Mouse (Mus musculus) kidney, postnatal 10 days (tissue): ENCODE results near the gene Ankrd31.
"Not testable (repeated sequence)": the region's sequence is repeated elsewhere in the genome, so short reads cannot be mapped to it uniquely, and the experiment has no call there.

ENCODE experiments used
- DNase-seq: peaks from one replicate; pipeline ENCODE4 v3.0.0; 2021; ENCODE audit warnings: mixed read lengths

The Ankrd31 gene

DNA sequence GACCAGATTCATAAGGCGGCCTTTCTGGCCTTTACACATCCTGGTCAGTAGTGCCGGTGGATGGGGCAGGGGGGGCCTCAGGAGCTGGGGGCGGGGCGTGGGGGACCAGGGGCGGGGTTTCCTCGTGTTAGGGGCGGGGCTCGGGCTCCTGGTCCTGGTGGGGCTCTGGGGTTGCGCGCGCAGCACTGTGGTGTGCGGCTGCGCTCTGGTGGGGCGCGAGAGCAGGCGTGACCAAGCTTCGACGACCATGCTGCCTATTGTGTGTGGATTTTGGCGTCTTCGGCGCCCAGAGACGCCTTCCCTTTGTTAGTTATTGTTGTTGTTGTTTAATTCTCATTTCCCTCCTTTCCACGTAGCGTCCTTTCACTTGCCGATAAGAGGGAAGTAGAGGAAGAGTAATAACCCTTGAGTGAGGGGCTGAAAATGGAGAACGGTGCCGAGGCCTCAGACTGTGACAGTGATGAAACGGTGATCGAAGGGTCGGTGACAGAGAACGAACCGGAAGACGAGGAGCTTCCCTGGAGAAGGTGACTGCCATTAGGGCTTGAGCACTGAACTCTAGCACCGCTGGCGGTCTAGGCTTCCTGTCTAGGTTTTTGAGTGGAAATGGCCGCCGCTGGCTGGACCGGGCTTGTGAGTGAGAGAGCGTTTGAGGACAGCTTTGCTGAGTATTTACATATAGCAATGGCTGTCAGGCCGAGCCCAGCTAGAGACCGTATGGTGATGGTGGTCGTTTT is at the start of gene Ankrd31:
Gene Ankrd31, plus strand, starts transcription at position 164 of the 737 bp plus-strand sequence.
- no peak for DNase-seq

DNA sequence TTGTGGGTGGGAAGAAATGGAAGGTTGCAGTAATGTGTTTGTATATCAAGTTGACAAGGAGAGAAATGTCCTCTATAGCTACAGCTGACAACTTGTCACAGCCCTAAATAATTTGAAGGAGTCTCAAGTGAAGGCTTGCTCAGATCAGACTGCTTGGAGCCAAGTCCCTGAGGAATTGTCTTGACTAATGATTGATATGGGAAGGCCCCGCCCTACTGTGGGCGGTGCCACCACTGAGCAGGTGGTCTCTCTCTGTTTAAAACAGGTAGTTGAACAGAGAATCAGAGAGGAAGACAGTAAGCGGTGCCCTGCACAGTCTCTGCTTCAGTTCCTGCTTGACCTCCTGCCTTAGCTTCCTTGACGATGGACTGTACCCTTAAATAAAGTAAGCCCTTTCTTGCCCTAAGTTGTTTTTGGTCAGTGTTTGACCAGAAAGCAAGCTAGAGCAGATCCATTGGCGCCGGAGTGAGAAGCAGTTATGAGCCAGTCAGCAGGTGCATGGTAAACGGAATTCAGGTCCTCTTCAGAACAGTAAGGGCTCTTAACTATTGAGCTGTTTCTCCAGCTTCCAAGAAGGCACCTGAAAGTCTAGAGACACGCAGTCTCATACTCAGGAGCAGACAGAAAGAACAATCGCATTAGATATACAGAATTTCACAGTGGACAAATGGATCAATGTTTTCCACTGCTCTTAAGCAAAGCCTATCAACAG is 45.3 kb upstream of the Ankrd31 start:
- no peak for DNase-seq

DNA sequence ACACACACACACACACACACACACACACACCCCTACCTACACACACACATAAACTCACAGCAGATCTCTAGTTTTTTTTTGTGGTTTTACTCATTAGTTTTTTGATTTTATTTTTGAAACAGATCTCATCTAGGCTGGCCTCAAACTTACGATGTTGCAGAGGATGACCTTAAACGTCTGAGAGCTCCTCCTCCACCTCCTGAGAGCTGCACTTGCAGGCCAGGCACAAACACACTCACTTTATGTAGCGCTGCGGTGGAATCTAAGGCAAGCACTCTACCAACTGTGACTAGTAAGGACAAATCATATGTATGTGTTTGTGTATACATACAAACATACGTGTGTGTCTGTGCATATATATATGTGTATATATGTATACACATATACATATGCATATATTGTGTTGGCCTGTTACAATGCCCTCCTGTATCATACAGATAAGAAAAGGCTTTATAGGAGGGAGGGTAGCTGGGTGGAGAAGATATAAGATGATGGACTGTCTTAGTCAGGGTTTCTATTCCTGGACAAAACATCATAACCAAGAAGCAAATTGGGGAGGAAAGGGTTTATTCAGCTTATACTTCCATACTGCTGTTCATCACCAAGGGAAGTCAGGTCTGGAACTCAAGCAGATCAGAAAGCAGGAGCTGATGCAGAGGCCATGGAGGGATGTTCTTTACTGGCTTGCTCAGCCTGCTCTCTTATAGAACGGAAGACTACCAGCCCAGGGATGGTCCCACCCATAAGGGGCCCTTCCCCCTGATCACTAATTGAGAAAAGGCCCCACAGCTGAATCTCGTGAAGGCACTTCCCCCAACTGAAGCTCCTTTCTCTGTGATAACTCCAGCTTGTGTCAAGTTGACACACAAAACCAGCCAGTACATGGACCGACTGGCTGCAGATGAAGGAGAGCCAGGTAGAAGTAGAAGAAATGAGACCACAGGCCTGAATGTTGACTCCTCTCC is 38.5 kb upstream of the Ankrd31 start:
- no peak for DNase-seq

DNA sequence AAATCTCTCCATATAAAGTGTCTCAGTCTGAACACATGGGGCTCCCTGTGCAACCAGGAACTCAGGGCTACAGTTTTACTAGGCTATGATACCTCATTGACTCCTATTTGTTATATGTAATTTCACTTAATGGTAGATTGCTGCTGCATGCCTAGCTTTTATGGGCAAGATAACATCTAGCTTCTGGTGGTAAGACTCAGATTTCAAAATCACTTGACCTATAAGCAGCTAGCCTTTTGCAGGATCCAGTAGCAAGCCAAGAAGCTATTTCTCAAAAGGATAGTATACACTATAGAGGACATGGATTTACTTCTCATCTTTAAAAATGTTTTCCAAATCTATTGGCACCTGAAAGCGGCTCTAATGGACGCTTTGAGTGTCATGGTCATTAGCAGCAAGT is 31.8 kb upstream of the Ankrd31 start:
- DNase-seq, result no peak

DNA sequence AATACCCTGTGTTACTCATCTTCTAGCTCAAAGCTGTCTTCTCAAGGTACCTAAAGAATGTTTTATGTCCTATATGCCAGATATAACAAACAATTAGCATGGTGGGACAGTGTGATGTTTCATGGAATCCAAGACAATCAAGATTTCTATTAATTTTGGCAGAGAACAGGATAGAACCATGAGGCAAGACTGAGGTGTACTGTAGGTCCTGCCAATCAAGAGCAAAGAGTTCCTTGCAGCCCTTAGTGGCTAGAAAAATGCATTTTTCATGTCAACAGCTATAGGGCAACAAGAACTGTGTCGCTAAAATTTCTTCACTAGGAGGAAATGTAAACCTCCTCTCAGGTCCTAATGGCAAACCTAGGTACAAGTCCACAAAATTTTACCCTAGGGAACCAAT is 30.3 kb upstream of the Ankrd31 start:
- DNase-seq, result no peak

DNA sequence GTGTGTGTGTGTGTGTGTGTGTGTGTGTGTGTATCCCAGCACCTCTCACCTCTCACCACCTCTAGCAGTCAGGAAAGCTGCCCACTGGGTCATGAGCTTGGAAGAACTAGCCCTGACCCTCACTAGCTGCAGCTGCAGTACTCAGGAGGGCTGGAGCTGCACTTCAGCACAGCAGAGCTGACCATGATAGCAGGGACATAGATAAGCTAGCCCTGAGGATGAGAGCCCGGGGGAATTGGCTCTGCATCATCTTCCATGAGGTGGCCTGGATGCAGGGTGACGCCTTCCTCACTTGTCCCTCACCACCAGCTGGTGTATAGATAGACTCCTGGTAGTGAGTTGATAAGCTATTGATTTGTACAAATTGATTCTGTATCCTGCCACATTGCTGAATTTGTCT is 28.1 kb upstream of the Ankrd31 start:
- no peak for DNase-seq

DNA sequence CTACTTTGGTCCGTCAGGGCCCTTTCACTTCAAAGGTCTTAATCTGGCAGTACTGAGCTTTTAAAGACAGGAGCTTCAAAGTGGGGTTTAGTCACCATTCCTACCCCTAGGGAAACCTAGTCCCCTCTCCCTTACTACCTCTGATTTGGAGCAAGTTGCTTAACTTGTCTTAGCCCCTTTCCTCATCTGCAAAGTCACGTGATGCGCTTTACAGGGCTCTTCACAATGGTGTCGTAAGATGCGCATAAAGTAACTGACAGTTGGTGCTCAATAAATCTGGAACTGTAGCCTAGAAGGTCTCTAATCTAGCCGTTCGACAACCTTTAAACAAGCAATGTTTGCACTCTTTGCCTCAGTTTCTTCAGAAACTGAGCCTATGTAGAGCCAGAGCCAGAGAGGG is 19.8 kb upstream of the Ankrd31 start:
- no peak for DNase-seq

DNA sequence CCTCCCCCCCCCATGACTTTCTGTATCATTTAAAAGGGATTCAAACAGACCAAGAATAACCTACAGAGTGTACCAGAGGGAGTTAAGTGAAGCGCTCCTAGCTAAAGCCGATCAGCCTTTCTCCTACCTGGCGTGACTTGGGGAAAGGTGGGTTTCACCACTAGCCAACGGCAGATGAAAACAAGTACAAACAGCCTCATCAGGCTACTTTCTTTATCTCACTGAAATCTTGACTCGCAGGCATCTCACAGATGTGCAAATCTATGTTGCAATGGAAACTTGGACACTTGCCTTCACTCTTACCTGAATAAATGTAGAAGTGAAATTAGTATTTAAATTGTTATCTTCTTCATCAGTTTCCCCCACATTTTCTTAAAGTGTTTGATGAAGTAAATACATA is 18.9 kb upstream of the Ankrd31 start:
- no peak for DNase-seq

DNA sequence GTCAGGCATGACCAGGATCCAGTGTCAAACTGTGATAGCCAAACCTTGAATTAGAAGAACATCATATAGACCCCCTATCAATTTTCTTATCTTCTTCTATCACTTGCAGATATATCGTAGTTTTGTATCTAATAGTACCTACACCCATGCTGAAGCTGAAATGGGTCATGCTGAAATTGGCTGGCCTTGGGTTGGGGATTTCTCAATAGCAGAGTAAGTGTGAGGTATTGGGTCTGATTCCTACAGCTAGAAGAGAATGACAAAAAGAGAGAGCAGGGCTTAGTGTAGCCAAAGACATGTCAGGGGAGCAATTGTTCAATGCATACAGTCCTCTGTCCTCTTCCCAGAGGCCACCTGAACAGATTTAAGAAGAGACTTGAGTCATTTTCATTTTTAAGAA is 18.0 kb upstream of the Ankrd31 start:
- DNase-seq, result no peak

DNA sequence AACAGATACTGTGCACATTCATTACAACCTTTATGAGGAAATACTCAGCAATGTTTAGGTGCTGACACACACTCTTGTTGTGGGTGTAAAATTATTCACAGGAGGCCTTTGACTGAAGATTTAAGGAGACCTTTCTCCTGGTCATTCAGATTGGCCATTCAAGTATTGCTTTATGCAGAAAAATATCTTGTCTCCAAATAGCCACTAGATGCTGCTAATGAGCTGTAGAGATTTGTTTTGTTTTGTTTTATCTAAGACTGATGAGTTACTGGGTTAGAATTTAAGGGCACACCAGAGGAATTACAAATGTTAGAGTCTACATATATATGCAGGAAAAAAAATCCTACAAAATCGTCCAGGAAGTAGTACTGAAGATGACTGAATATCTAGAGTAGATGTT is 12.9 kb upstream of the Ankrd31 start:
- DNase-seq, result no peak

DNA sequence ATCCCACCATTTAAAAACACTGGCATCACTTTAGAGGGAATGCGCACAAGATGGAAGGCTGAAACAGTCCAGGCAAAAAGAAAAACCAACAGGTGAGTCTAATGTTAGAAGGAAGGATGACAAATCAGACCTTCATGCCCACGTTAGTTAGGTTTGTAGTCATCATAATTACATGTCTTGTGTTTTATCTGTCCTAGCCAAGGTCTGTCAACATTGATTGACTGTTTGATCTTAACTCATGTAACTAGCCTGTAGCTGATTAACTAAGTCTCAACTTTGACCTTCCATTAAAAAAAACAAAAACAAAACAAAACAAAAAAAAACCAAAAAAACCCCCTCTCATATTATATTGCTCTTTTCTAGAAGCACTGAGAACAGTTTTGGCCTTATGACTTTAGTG is 7.9 kb upstream of the Ankrd31 start:
- no peak for DNase-seq

DNA sequence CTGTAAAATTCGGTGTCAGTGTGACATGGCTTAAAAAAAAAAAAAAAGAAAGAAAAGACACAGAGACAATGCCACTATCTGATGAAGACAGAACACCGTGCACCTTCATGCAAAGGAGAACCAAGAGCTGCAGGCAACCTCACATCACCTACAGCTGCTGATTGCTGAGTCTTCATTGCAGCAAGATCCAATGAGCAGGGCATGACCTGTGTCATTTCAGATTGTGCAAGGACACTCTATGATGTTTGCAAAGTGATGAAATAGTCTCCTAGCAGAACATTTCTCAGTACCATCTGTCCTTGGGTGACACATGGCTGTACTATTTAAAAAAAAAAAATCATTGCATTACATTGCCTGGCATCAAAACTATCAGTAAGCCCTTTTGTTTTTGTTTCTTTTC is 5.2 kb upstream of the Ankrd31 start:
- no peak for DNase-seq

DNA sequence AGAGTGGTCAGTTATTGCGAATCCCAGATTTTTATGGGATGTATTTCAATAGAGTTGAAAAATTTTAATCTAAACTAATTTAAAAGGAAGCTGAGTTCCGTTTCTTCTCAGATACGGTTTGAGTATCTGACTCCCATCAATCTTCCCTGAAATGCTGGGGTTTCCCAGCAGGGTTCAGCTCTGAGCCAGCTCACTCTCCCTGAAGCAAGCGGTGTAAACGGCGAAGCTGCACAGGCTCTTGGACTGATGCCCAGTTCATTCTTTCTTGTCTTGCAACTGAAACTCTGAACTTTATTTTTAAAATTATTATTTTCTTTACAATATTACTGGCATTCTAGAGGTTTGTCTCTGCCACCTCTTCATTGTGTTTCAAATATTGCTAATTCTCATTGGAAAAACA is 2.0 kb upstream of the Ankrd31 start:
- peak; percentile 13 for DNase-seq

DNA sequence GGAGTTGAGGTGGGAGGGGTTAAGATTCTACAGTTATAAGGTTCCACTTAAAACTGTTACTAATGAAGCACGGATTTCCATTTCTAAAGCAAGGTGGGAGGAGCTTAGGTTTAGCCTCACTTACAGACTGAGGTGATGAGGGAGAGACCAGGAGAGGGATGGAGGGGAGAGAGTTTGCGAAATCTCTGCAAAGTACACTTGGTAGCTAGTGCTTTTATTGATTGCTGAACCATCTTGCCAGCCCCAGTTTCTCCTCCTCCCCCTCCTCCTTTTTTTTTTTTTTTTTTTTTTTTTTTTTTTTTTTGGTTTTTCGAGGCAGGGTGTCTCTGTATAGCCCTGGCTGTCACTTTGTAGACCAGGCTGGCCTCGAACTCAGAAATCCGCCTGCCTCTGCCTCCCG is 1.8 kb downstream of the Ankrd31 start:
- no peak for DNase-seq

DNA sequence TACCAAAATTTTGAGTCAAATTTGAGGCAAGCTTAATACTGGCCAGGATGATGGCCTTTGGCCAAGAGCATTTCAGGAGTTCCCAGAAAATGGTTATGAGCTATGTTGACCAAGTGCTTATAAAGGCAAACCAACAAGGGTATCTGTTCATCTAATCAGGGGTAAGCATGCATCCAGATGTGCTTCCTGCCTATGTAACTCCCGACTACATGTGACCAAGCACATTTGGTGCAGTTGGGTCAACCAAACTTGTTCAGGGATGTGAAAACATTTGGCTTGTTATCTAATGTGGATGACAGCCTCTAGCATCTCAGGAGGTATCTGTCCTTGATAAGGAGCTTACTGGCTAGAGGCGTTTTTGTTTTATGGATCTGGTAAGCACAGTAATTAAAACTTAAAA is 12.8 kb downstream of the Ankrd31 start:
- no peak for DNase-seq

DNA sequence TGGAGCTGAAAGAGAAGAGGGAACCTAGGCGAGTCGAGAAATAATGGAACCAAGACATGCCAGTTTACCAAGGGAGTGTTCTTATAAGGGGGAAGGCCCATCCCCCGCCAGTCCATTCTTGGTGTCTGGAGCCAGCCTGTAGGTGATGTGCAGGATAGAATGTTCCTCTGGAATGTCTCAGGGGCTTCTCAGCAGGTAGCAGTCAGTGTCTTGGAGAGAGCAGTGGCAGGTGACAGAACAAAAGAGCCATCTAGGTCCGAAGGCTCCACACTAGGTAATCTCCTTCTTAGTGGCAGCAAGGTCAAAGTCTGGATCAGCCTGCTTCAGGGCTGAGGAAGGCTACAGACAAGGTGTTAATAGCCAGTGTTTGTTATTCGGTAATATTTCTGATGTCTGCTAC is 38.0 kb downstream of the Ankrd31 start:
- DNase-seq, result not testable (repeated sequence)

DNA sequence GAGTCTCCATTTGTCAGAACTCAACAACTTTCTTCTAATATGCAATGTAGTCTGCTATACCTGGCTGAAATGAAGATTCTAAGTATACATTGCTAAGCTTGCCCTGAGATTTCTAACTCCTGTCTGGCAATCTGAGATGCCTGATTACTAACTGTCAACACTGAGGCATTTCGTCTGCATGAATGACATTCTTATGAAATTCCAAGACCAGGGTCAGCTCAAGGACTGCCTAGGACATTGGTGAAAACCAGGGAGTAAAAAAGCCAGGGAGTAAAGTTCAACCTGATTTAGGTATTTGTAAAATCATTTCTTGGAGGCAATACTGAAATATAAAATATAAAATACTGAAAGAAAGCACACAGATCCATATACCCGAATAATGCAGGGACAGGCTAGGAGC is 45.4 kb downstream of the Ankrd31 start:
- no peak for DNase-seq

DNA sequence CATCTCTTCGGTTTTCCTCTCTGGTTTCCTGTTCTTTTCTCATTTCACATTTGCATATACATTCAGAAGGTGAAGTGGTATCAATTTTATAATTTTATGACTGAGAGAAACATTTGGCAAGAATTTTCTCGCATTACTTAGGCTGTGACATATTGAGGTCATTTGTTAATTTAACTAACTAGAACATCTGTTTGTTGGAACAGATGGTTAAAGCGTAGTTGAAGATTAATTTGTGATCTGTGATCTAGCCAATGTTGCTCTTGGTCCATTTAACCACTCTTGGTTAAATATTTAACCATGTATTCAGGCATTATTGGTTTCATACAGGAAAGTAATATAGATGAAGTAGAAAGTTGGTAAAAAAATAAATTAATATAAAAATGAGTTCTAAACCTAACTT is 47.2 kb downstream of the Ankrd31 start:
- DNase-seq, result no peak

DNA sequence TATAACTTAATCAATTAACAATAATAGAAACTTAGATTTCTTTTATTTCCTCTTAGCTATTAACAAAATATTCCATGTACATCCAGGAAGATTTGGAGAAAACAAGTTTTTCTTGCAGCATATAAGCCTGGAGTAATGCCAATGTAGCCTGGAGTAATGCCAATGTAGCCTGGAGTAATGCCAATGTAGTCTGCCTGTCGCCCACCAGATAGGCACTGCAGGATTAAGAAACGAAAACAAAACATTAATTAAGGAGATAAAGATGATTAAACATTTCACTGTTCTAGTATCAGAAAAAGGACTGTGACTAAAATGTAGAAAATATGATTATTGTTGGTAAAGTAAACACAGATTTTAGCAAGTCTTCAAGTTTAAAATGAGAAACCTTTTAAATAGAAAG is 49.4 kb downstream of the Ankrd31 start:
- DNase-seq, result peak; percentile 48

DNA sequence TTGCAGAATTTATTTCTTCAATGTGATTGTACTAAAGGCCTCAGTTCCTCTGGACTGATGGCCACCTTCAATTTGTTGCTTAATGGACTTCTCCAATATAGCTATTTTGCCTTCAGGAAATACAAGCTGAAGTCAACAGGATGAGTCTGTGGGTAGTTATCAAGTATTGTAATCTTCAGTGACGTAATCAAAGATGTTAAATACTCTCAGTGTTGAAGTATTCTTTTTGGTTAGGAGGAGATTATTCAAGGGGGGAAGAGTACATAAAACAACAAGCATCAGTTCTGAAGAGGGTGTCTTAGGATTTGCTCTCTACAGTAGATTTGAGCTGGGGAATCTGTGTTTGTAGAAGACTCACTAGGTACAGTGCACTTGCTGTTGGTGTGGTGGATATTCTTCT is 101.7 kb downstream of the Ankrd31 start:
- no peak for DNase-seq

DNA sequence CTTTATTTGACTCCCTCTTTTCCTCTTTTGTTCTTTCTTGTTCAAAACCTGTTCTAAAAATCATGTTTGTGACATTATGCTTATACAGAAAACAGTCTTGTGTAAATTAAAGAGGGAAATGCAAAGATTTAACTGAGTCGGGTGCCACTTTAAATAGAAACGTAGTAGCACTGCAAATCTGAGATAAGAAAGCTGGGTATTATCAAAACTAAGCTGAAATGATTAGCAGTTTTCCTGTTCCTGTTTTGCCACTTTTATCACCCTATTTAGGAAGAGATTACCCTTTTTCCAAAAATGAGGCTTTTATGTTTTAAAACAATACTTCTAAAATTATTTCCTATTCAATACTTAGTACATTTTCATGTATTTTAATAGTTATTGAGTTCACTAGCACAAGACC is 104.1 kb downstream of the Ankrd31 start:
- no peak for DNase-seq

DNA sequence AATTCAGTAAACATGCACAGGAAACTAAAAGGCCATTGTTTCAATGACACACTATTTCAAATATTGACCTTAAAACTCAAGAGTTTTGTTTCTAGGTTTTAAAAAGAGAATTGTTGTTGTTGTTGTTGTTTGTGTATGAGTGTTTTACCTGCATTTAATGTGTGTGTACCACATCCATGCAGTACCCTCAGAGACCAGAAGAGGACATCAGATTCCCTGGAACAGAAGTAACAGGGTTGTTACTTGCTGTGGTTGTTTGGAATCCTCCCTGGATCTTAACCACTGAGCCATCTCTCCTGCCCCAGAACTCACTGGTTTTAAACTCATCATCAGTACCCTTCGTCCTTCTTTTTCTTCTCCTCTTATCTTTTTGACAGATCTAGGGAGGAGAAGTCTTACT is 105.2 kb downstream of the Ankrd31 start:
- peak; percentile 11 for DNase-seq

DNA sequence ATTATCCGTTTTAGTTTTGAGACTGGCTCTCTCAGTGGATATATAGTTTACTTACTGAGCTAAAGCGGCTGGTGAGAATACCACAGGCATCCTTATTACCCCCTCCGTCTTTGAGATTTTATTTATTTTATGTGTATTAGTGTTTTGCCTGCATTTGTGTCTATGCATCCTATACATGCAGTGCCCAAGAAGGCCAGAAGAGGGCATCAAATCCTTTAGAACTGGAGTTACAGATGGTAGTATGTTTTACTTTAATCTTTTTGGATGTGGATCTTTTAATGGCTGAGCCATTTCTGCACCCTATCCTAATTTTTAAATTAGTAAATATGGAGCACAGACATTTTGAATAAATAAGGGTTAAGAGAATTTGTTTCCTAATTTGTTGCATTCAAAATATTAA is 107.1 kb downstream of the Ankrd31 start:
- peak; percentile 86 for DNase-seq

DNA sequence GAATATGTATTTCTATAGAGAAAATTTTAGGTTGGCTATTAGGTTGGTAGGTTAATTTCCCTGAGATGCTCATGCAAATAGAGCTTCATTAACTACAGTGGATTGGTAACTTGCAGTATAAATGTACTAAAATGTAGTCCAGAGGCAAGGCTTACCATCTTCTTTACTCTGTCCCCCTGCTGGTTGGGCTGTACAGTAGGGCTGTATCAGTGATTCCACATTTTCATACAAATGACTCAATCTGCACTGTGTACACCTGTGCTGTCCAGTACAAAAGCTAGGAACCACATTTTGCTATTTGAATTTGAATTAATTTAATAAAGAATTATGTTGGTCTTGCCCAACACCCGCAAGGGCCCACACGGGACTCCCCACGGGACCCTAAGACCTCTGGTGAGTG is 111.1 kb downstream of the Ankrd31 start:
- no peak for DNase-seq
